Mouse (Mus musculus) monocyte, adult 2 months (primary cell): ENCODE measurements around the gene Ciapin1.
A peak's percentile ranks its signal among the peaks of the same experiment; 100 is the strongest.
"Not testable (repeated sequence)": the region's sequence is repeated elsewhere in the genome, so short reads cannot be mapped to it uniquely, and the experiment has no call there.

ENCODE experiments used
- DNase-seq, 2 experiments: peaks; one replicate each; pipeline ENCODE4 v3.0.0; 2022; ENCODE audit warnings: low spot score in 2 of 2, low read depth in 1 of 2

Ciapin1 gene

GRCm38 (mm10) chr8:94857346-94858173, 19.4 kb upstream of the Ciapin1 start, which contains the start of gene Polr2c:
TSS of gene Polr2c (plus strand) at chr8:94857450.
- DNase-seq = peak; percentile 72 to 85

GRCm38 (mm10) chr8:94857011-94857345, 18.8 kb upstream of the Ciapin1 start:
- DNase-seq = no peak

- not testable (repeated sequence) for DNase-seq
Measured at GRCm38 (mm10) chr8:94854761-94855160, 16.6 kb upstream of the Ciapin1 start.

- DNase-seq = no peak
Measured at GRCm38 (mm10) chr8:94850049-94850448, 11.9 kb upstream of the Ciapin1 start.

GRCm38 (mm10) chr8:94841183-94841582, 3.0 kb upstream of the Ciapin1 start:
- no peak for DNase-seq

GRCm38 (mm10) chr8:94838600-94838999, 442 bp upstream of the Ciapin1 start:
- peak in 1 of 2 experiments; percentile 40 for DNase-seq

GRCm38 (mm10) chr8:94836456-94837240, 1.5 kb downstream of the Ciapin1 start:
- no peak for DNase-seq

- DNase-seq = not testable (repeated sequence)
Measured at GRCm38 (mm10) chr8:94835751-94836150, 2.4 kb downstream of the Ciapin1 start.

- not testable (repeated sequence) for DNase-seq
Measured at GRCm38 (mm10) chr8:94833901-94834405, 4.2 kb downstream of the Ciapin1 start.

- DNase-seq = no peak
Measured at GRCm38 (mm10) chr8:94828284-94828683, 9.9 kb downstream of the Ciapin1 start.

GRCm38 (mm10) chr8:94826210-94826609, 11.9 kb downstream of the Ciapin1 start:
- DNase-seq = no peak

GRCm38 (mm10) chr8:94825170-94825569, 13.0 kb downstream of the Ciapin1 start:
- DNase-seq = no peak

GRCm38 (mm10) chr8:94822637-94823560, 15.3 kb downstream of the Ciapin1 start:
- no peak for DNase-seq

- DNase-seq = no peak
Measured at GRCm38 (mm10) chr8:94821381-94821780, 16.8 kb downstream of the Ciapin1 start.

GRCm38 (mm10) chr8:94820553-94820952, 17.6 kb downstream of the Ciapin1 start:
- DNase-seq = no peak

- no peak for DNase-seq
Measured at GRCm38 (mm10) chr8:94819671-94820179, 18.4 kb downstream of the Ciapin1 start.

GRCm38 (mm10) chr8:94817933-94818332, 20.2 kb downstream of the Ciapin1 start:
- no peak for DNase-seq

- DNase-seq = no peak
Measured at GRCm38 (mm10) chr8:94814556-94814955, 23.6 kb downstream of the Ciapin1 start.

GRCm38 (mm10) chr8:94812645-94813098, 25.5 kb downstream of the Ciapin1 start:
- peak in 1 of 2 experiments; percentile 65 for DNase-seq

GRCm38 (mm10) chr8:94811654-94812053, 26.5 kb downstream of the Ciapin1 start:
- DNase-seq = peak in 1 of 2 experiments; percentile 40
